Mouse (Mus musculus): ENCODE data around the gene Cdhr2. TPM values are rescaled to one million over a fixed set of nuclear protein-coding genes. Genes with fewer than 3 reads are reported as not detected.

Gene Cdhr2
- polyA plus RNA-seq, 1 experiment from 2014 or later: 10.0 TPM

- no peak for TF ChIP-seq CTCF (IDR thresholded peaks at IDR 0.05; ENCODE audit: low read depth)
- Histone ChIP-seq H3K27me3 (ENCODE audit: insufficient read depth, low read length) (peaks cover 13% of the 10 kb centered on the region; the same call in 1 of the 2 replicates), H3K27ac (no peak overlapping the region), H3K4me2 (ENCODE audit: low read length) (peak overlapping the region; percentile 60), H3K4me1 (replicated peaks; ENCODE audit: insufficient read depth, low read length) (peaks cover 6% of the 10 kb centered on the region; the same call in 1 of the 2 replicates), H3K36me3 (ENCODE audit: insufficient read depth, low read length) (no peaks in the 10 kb centered on the region), H3K9ac (ENCODE audit: low read depth, low read length) (no peak overlapping the region), H3K9me3 (replicated peaks; ENCODE audit: low read length) (no peaks in the 10 kb centered on the region), H3K4me3 (replicated peaks; ENCODE audit: low read depth, low read length) (no peak overlapping the region)
- ATAC-seq (replicated peaks; ENCODE audit: low FRiP score, low read depth): peak; percentile 42; the same call in 1 of the 2 replicates
- WGBS: under 1% methylated on average over 29 of the region's 29 CpGs
- no peak for DNase-seq (ENCODE audit: low spot score)
Observed at GRCm38 (mm10) chr13:54758756-54759470, 57.7 kb downstream of the Cdhr2 start.

- Histone ChIP-seq H3K4me1 (replicated peaks; ENCODE audit: insufficient read depth, low read length) (peaks cover 6% of the 10 kb centered on the region; the same call in 1 of the 2 replicates), H3K9me3 (replicated peaks; ENCODE audit: low read length) (no peaks in the 10 kb centered on the region), H3K4me3 (replicated peaks; ENCODE audit: low read depth, low read length) (no peak overlapping the region), H3K27me3 (ENCODE audit: insufficient read depth, low read length) (peaks cover 18% of the 10 kb centered on the region), H3K4me2 (ENCODE audit: low read length) (no peak overlapping the region), H3K9ac (ENCODE audit: low read depth, low read length) (no peak overlapping the region), H3K27ac (no peak overlapping the region), H3K36me3 (ENCODE audit: insufficient read depth, low read length) (no peaks in the 10 kb centered on the region)
- no peak for ATAC-seq (replicated peaks; ENCODE audit: low FRiP score, low read depth)
- no peak for TF ChIP-seq CTCF (IDR thresholded peaks at IDR 0.05; ENCODE audit: low read depth)
- 8% methylated on average over 7 of the region's 7 CpGs for WGBS
- no peak for DNase-seq (ENCODE audit: low spot score)
Observed at GRCm38 (mm10) chr13:54759496-54759895, 58.2 kb downstream of the Cdhr2 start.

GRCm38 (mm10) chr13:54760164-54760795 lies 59.0 kb downstream of the Cdhr2 start:
- WGBS: 63% methylated on average over 8 of the region's 8 CpGs
- no peak overlapping the region for H3K4me2 ChIP-seq (ENCODE audit: low read length)
- no peak overlapping the region for H3K9ac ChIP-seq (ENCODE audit: low read depth, low read length)
- DNase-seq (ENCODE audit: low spot score) (no peak), ATAC-seq (replicated peaks; ENCODE audit: low FRiP score, low read depth) (no peak)
- H3K27ac ChIP-seq: no peak overlapping the region
- H3K36me3 ChIP-seq (ENCODE audit: insufficient read depth, low read length): no peaks in the 10 kb centered on the region
- H3K27me3 ChIP-seq (ENCODE audit: insufficient read depth, low read length): peaks cover 26% of the 10 kb centered on the region
- no peaks in the 10 kb centered on the region for H3K9me3 ChIP-seq (replicated peaks; ENCODE audit: low read length)
- TF ChIP-seq CTCF (IDR thresholded peaks at IDR 0.05; ENCODE audit: low read depth): no peak
- peaks cover 6% of the 10 kb centered on the region; the same call in 1 of the 2 replicates for H3K4me1 ChIP-seq (replicated peaks; ENCODE audit: insufficient read depth, low read length)
- H3K4me3 ChIP-seq (replicated peaks; ENCODE audit: low read depth, low read length): no peak overlapping the region

- DNase-seq (ENCODE audit: low spot score): no peak
- Histone ChIP-seq H3K9ac (ENCODE audit: low read depth, low read length) (no peak overlapping the region), H3K4me3 (replicated peaks; ENCODE audit: low read depth, low read length) (no peak overlapping the region), H3K36me3 (ENCODE audit: insufficient read depth, low read length) (no peaks in the 10 kb centered on the region), H3K9me3 (replicated peaks; ENCODE audit: low read length) (no peaks in the 10 kb centered on the region), H3K4me1 (replicated peaks; ENCODE audit: insufficient read depth, low read length) (peaks cover 8% of the 10 kb centered on the region; the same call in 1 of the 2 replicates), H3K4me2 (ENCODE audit: low read length) (no peak overlapping the region), H3K27ac (no peak overlapping the region), H3K27me3 (ENCODE audit: insufficient read depth, low read length) (peaks cover 32% of the 10 kb centered on the region)
- WGBS: 81% methylated on average over 7 of the region's 7 CpGs
- TF ChIP-seq CTCF (IDR thresholded peaks at IDR 0.05; ENCODE audit: low read depth): no peak
- ATAC-seq (replicated peaks; ENCODE audit: low FRiP score, low read depth): no peak
Observed at GRCm38 (mm10) chr13:54760906-54761305, 59.6 kb downstream of the Cdhr2 start.

- 6% methylated on average over 42 of the region's 44 CpGs for WGBS
- Histone ChIP-seq H3K9me3 (replicated peaks; ENCODE audit: low read length) (no peaks in the 10 kb centered on the region), H3K4me1 (replicated peaks; ENCODE audit: insufficient read depth, low read length) (peaks cover 8% of the 10 kb centered on the region), H3K4me3 (replicated peaks; ENCODE audit: low read depth, low read length) (peak overlapping the region; percentile 17), H3K27me3 (ENCODE audit: insufficient read depth, low read length) (peaks cover 39% of the 10 kb centered on the region), H3K4me2 (ENCODE audit: low read length) (peak overlapping the region; percentile 47), H3K27ac (no peak overlapping the region), H3K36me3 (ENCODE audit: insufficient read depth, low read length) (no peaks in the 10 kb centered on the region), H3K9ac (ENCODE audit: low read depth, low read length) (no peak overlapping the region)
- no peak for DNase-seq (ENCODE audit: low spot score)
- no peak for ATAC-seq (replicated peaks; ENCODE audit: low FRiP score, low read depth)
- TF ChIP-seq CTCF (IDR thresholded peaks at IDR 0.05; ENCODE audit: low read depth): no peak
Observed at GRCm38 (mm10) chr13:54765281-54766191, 64.3 kb downstream of the Cdhr2 start.

Measured in kidney, postnatal 0 days (tissue).